Mouse (Mus musculus): Measurements from ENCODE around the gene Zfp26. TPM values are rescaled to one million over a fixed set of nuclear protein-coding genes. Genes with fewer than 3 reads are reported as not detected.

Gene Zfp26
- total RNA-seq, 2 experiments from 2014 or later, result 22.3 to 32.3 TPM

DNA sequence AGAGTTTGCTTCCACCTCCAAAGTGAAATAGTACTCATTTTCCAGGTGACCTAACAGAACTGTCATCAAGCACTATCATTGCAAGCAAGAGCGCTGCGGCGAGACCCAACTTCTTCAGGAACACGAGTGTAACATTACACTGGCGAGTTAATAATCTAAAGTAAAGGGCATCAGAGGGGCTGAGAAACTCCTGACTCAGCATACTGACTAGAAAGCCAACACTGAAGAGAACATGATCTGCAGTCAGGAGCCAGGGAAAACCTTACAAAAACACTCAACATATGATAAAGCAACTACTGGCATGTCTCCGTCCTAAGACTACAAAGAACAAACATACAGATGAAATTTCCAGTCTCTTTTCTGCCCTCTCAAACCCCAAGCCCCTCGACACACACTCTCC is 76.3 kb downstream of the Zfp26 start:
- ATAC-seq (replicated peaks; ENCODE audit: low FRiP score, low TSS enrichment, poor library complexity, severe bottlenecking), result no peak

Other genes starting within 250 kb of the Zfp26 start
- not detected in 2 replicates for gene Olfr871, start 248.0 kb downstream of the Zfp26 start, total RNA-seq (2014; fragmentation: Nextera tagmentation)
- not detected in 2 replicates for gene Olfr871, start 248.0 kb downstream of the Zfp26 start, total RNA-seq (2017)
- gene Olfr872, start 223.0 kb downstream of the Zfp26 start, total RNA-seq (2014; fragmentation: Nextera tagmentation), result not detected in 2 replicates
- gene Olfr872, start 223.0 kb downstream of the Zfp26 start, total RNA-seq (2017), result not detected in 2 replicates
- gene Olfr39, start 177.8 kb downstream of the Zfp26 start, total RNA-seq (2014; fragmentation: Nextera tagmentation), result not detected in 2 replicates
- not detected in 2 replicates for gene Olfr39, start 177.8 kb downstream of the Zfp26 start, total RNA-seq (2017)
- gene Olfr873, start 161.6 kb downstream of the Zfp26 start, total RNA-seq (2014; fragmentation: Nextera tagmentation), result not detected in 2 replicates
- gene Olfr873, start 161.6 kb downstream of the Zfp26 start, total RNA-seq (2017), result not detected in 2 replicates
- gene Olfr18, start 124.1 kb downstream of the Zfp26 start, total RNA-seq (2014; fragmentation: Nextera tagmentation), result not detected in 2 replicates
- not detected in 2 replicates for gene Olfr18, start 124.1 kb downstream of the Zfp26 start, total RNA-seq (2017)
- 18.6 and 26.9 TPM in 2 replicates for gene Zfp560, start 75.0 kb downstream of the Zfp26 start, total RNA-seq (2014; fragmentation: Nextera tagmentation)
- 1.9 and 8.2 TPM in 2 replicates for gene Zfp560, start 75.0 kb downstream of the Zfp26 start, total RNA-seq (2017)
- gene Zfp426, start 32.6 kb upstream of the Zfp26 start, total RNA-seq (2014; fragmentation: Nextera tagmentation), result 15.2 and 19.6 TPM in 2 replicates
- 15.0 and 22.3 TPM in 2 replicates for gene Zfp426, start 32.6 kb upstream of the Zfp26 start, total RNA-seq (2017)
- 48.4 and 54.9 TPM in 2 replicates for gene Zfp266, start 61.3 kb upstream of the Zfp26 start, total RNA-seq (2014; fragmentation: Nextera tagmentation)
- gene Zfp266, start 61.3 kb upstream of the Zfp26 start, total RNA-seq (2017), result 46.8 and 47.2 TPM in 2 replicates
- gene Zfp846, start 121.1 kb upstream of the Zfp26 start, total RNA-seq (2014; fragmentation: Nextera tagmentation), result 7.8 and 10.1 TPM in 2 replicates
- 6.6 and 8.8 TPM in 2 replicates for gene Zfp846, start 121.1 kb upstream of the Zfp26 start, total RNA-seq (2017)
- 379 and 438 TPM in 2 replicates for gene Ubl5, start 182.7 kb upstream of the Zfp26 start, total RNA-seq (2014; fragmentation: Nextera tagmentation)
- 101 and 188 TPM in 2 replicates for gene Ubl5, start 182.7 kb upstream of the Zfp26 start, total RNA-seq (2017)
- gene Fbxl12, start 184.6 kb upstream of the Zfp26 start, total RNA-seq (2014; fragmentation: Nextera tagmentation), result 19.6 and 24.5 TPM in 2 replicates
- 2.6 and 3.8 TPM in 2 replicates for gene Fbxl12, start 184.6 kb upstream of the Zfp26 start, total RNA-seq (2017)
- gene Pin1, start 191.9 kb upstream of the Zfp26 start, total RNA-seq (2014; fragmentation: Nextera tagmentation), result 15.2 and 18.6 TPM in 2 replicates
- gene Pin1, start 191.9 kb upstream of the Zfp26 start, total RNA-seq (2017), result 11.5 and 18.2 TPM in 2 replicates